ENCODE assay signal across 9 mouse cellular contexts in the genomic region with DNA sequence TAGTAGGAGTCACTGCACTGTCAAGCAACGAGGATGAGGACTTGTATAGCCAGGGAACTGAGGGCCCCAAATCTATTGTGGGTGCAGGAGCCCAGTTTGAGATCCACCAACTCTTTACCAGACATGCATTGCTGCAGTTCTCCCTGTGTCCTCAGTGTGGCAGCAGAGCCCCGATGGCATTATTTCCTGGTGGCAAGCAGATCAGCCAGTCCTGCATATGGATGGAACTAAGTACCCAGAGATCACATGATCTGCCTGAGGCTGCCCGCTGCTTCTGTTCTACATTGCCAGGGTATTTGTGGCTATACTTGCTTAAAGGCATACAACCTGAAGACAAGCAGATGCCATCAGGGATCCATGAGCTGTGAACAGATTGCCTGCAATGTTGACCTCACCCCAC. TPM values are rescaled to one million over a fixed set of nuclear protein-coding genes. Genes with fewer than 3 reads are reported as not detected.
DNase-seq lines count a peak whose midpoint lies in the region; ATAC-seq and TF ChIP-seq lines count a peak whose summit lies in the region.
"Had no signal": no experiment of that assay in that cellular context is flagged by ENCODE, and none has a peak within 500 bp of the region (broad histone marks: within the 10 kb centered on the region; RNA-seq: fewer than 3 reads in every experiment).

No protein-coding gene starts in this region.

- H3K9ac ChIP-seq in midbrain, embryonic 11.5 days (ENCODE audit: low read length): no peak overlapping the region
- no peak overlapping the region for H3K9ac ChIP-seq in midbrain, embryonic 16.5 days (ENCODE audit: low read depth, low read length)
- H3K9ac ChIP-seq in forebrain, postnatal 0 days: no peak overlapping the region
- H3K9ac ChIP-seq: embryonic facial prominence, embryonic 12.5 days had no signal

- WGBS in midbrain, embryonic 11.5 days: 13% methylated on average over 3 of the region's 3 CpGs
- WGBS in midbrain, embryonic 16.5 days: 1% methylated on average over 3 of the region's 3 CpGs
- WGBS in forebrain, postnatal 0 days: 4% methylated on average over 3 of the region's 3 CpGs

- ATAC-seq in midbrain, embryonic 11.5 days (ENCODE audit: low FRiP score): peak; percentile 73; the same call in 1 of the 2 replicates
- ATAC-seq in midbrain, embryonic 16.5 days: no peak
- peak; percentile 49; the same call in 1 of the 2 replicates for ATAC-seq in cerebellum, adult (ENCODE audit: insufficient number of reproducible peaks, low FRiP score, low TSS enrichment)
- peak; percentile 71 for ATAC-seq in forebrain, postnatal 0 days

- H3K27me3 ChIP-seq in midbrain, embryonic 11.5 days (ENCODE audit: control insufficient read depth, insufficient read depth, low read length): no peaks in the 10 kb centered on the region
- H3K27me3 ChIP-seq in midbrain, embryonic 16.5 days (ENCODE audit: control insufficient read depth, insufficient read depth, low read depth, low read length): no peaks in the 10 kb centered on the region
- no peaks in the 10 kb centered on the region for H3K27me3 ChIP-seq in forebrain, postnatal 0 days (ENCODE audit: insufficient read depth, low read length)
- H3K27me3 ChIP-seq: embryonic facial prominence, embryonic 12.5 days had no signal

- H3K4me2 ChIP-seq in midbrain, embryonic 11.5 days: no peak overlapping the region
- no peak overlapping the region for H3K4me2 ChIP-seq in midbrain, embryonic 16.5 days (ENCODE audit: low read length)
- no peak overlapping the region for H3K4me2 ChIP-seq in forebrain, postnatal 0 days (ENCODE audit: low read depth)
- H3K4me2 ChIP-seq: embryonic facial prominence, embryonic 12.5 days had no signal

- H3K4me1 ChIP-seq in midbrain, embryonic 11.5 days (ENCODE audit: control insufficient read depth, insufficient read depth, low read length): no peaks in the 10 kb centered on the region
- H3K4me1 ChIP-seq in midbrain, embryonic 16.5 days (ENCODE audit: control insufficient read depth, insufficient read depth, low read length): no peaks in the 10 kb centered on the region
- no peaks in the 10 kb centered on the region for H3K4me1 ChIP-seq in forebrain, postnatal 0 days (ENCODE audit: insufficient read depth)
- H3K4me1 ChIP-seq: embryonic facial prominence, embryonic 12.5 days had no signal

- intact Hi-C loops in left cerebral cortex, postnatal 25 days (cut with DNase I): no loop called here

- peaks cover 16% of the 10 kb centered on the region for H3K36me3 ChIP-seq in midbrain, embryonic 11.5 days (ENCODE audit: control insufficient read depth, insufficient read depth, low read length)
- peaks cover 6% of the 10 kb centered on the region; the same call in 1 of the 2 replicates for H3K36me3 ChIP-seq in midbrain, embryonic 16.5 days (ENCODE audit: control insufficient read depth, insufficient read depth, low read length)
- H3K36me3 ChIP-seq in forebrain, postnatal 0 days (ENCODE audit: insufficient read depth): peaks cover 16% of the 10 kb centered on the region

- no peaks in the 10 kb centered on the region for H3K9me3 ChIP-seq in midbrain, embryonic 11.5 days (ENCODE audit: control insufficient read depth, low read length)
- no peaks in the 10 kb centered on the region for H3K9me3 ChIP-seq in midbrain, embryonic 16.5 days (replicated peaks; ENCODE audit: control insufficient read depth, low read length, poor library complexity, severe bottlenecking)
- no peaks in the 10 kb centered on the region for H3K9me3 ChIP-seq in forebrain, postnatal 0 days (ENCODE audit: low read length)
- H3K9me3 ChIP-seq: embryonic facial prominence, embryonic 12.5 days had no signal

- peak; percentile 92 for DNase-seq in midbrain, embryonic 11.5 days (ENCODE audit: low spot score, missing footprints)
- peak; percentile 63 for DNase-seq in forebrain, postnatal 0 days
- DNase-seq in induced T-regulatory cell, adult 2 months (ENCODE audit: low read depth): peak; percentile 66
- DNase-seq in left cerebral cortex, postnatal 25 days (ENCODE audit: low spot score in 2 of 2): peak; percentile 76 to 80
- peak; percentile 63 for DNase-seq in naive thymus-derived CD4-positive, alpha-beta T cell, adult 2 months (ENCODE audit: low read depth)
- DNase-seq in testis, postnatal 10 days (ENCODE audit: low spot score): peak; percentile 77

- TF ChIP-seq CTCF in forebrain, postnatal 0 days (IDR thresholded peaks at IDR 0.05; ENCODE audit: low read depth): peak; percentile 96

- no peak overlapping the region for H3K4me3 ChIP-seq in midbrain, embryonic 11.5 days (ENCODE audit: low read depth, low read length)
- no peak overlapping the region for H3K4me3 ChIP-seq in midbrain, embryonic 16.5 days (ENCODE audit: low read depth, low read length)
- H3K4me3 ChIP-seq in forebrain, postnatal 0 days (ENCODE audit: low read depth, low read length): no peak overlapping the region
- H3K4me3 ChIP-seq: embryonic facial prominence, embryonic 12.5 days had no signal

- no peak overlapping the region for H3K27ac ChIP-seq in midbrain, embryonic 11.5 days (ENCODE audit: low read depth, low read length)
- no peak overlapping the region for H3K27ac ChIP-seq in midbrain, embryonic 16.5 days (ENCODE audit: low read length)
- H3K27ac ChIP-seq in forebrain, postnatal 0 days (ENCODE audit: low read depth, low read length): no peak overlapping the region
- H3K27ac ChIP-seq: embryonic facial prominence, embryonic 12.5 days had no signal

RNA-seq across cellular contexts. Expression of gene Alkbh5, which starts 23.2 kb away (rescaled TPM):
- 33.9 and 35.4 TPM in 2 replicates for polyA plus RNA-seq in midbrain, embryonic 11.5 days (2014; fragmentation: Nextera tagmentation; extraction: Ambion mirVana)
- 20.3 and 22.6 TPM in 2 replicates for polyA plus RNA-seq in midbrain, embryonic 16.5 days (2015; fragmentation: Nextera tagmentation; extraction: Ambion mirVana)
- 28.3 and 32.8 TPM in 2 replicates for total RNA-seq in forebrain, postnatal 0 days (2014; rRNA removed)
- 14.2 and 21.8 TPM in 2 replicates for polyA plus RNA-seq in forebrain, postnatal 0 days (2015; fragmentation: Nextera tagmentation; extraction: Ambion mirVana)
- total RNA-seq in left cerebral cortex, postnatal 25 days (2021): 10 to 100 TPM; 55.2 to 55.6 TPM
